Comparison of ENCODE assay signal across 24 mouse cellular contexts in genomic region chr16:92467041-92467440, GRCm38 (mm10). TPM values are rescaled to one million over a fixed set of nuclear protein-coding genes. Genes with fewer than 3 reads are reported as not detected.
DNase-seq lines count a peak whose midpoint lies in the region; ATAC-seq and TF ChIP-seq lines count a peak whose summit lies in the region.
"Had no signal": no experiment of that assay in that cellular context is flagged by ENCODE, and none has a peak within 500 bp of the region (broad histone marks: within the 10 kb centered on the region; RNA-seq: fewer than 3 reads in every experiment).

No protein-coding gene starts in this region.

- H3K4me2 ChIP-seq in intestine, postnatal 0 days (replicated peaks; ENCODE audit: low read depth) = no peak overlapping the region
- no peak overlapping the region for H3K4me2 ChIP-seq in intestine, embryonic 16.5 days (ENCODE audit: low read depth, low read length)

- H3K9ac ChIP-seq in intestine, postnatal 0 days (ENCODE audit: low read depth, low read length) = no peak overlapping the region
- no peak overlapping the region for H3K9ac ChIP-seq in intestine, embryonic 16.5 days (ENCODE audit: low read depth, low read length)
- H3K9ac ChIP-seq: neural tube, embryonic 12.5 days had no signal

- peak; percentile 13 for DNase-seq in CD4-positive, CD25-positive, alpha-beta regulatory T cell, adult 2 months (ENCODE audit: low read depth, low spot score)
- DNase-seq in thymus, postnatal 4 days = peak; percentile 42
- DNase-seq in thymus, postnatal 36 days = no peak
- no peak for DNase-seq in frontal cortex, postnatal 14 days (ENCODE audit: low spot score in 2 of 2)
- DNase-seq: adrenal gland, postnatal 10 days; cerebellum, postnatal 14 days; forebrain, postnatal 0 days; heart, adult 18-20 months; heart, postnatal 4 days; kidney, adult 9 months; kidney, postnatal 25 days; left cerebral cortex, postnatal 4 days; liver; lung, adult 18-20 months; right cerebral cortex, postnatal 25 days had no signal

- H3K36me3 ChIP-seq in intestine, postnatal 0 days (ENCODE audit: control insufficient read depth, insufficient read depth) = no peaks in the 10 kb centered on the region
- no peaks in the 10 kb centered on the region for H3K36me3 ChIP-seq in intestine, embryonic 16.5 days (ENCODE audit: control insufficient read depth, insufficient read depth, low read length)
- H3K36me3 ChIP-seq: forebrain, embryonic 10.5 days; neural tube, embryonic 12.5 days had no signal

- no peaks in the 10 kb centered on the region for H3K27me3 ChIP-seq in intestine, postnatal 0 days (replicated peaks; ENCODE audit: control insufficient read depth, insufficient read depth, low read length)
- H3K27me3 ChIP-seq in intestine, embryonic 16.5 days (replicated peaks; ENCODE audit: control insufficient read depth, insufficient read depth, low read length) = no peaks in the 10 kb centered on the region
- H3K27me3 ChIP-seq: neural tube, embryonic 12.5 days; Patski had no signal

- H3K9me3 ChIP-seq in intestine, postnatal 0 days (ENCODE audit: control insufficient read depth) = no peaks in the 10 kb centered on the region
- no peaks in the 10 kb centered on the region for H3K9me3 ChIP-seq in intestine, embryonic 16.5 days (ENCODE audit: control insufficient read depth, low read length)
- H3K9me3 ChIP-seq: forebrain, embryonic 10.5 days; heart, embryonic 13.5 days; neural tube, embryonic 12.5 days had no signal

- ATAC-seq in CD4-positive, CD25-positive, alpha-beta regulatory T cell, adult 4 months = no peak
- ATAC-seq in intestine, postnatal 0 days = no peak
- ATAC-seq in intestine, embryonic 16.5 days = no peak
- no peak for ATAC-seq in frontal cortex, adult (ENCODE audit: low TSS enrichment)

- H3K4me3 ChIP-seq in intestine, postnatal 0 days (ENCODE audit: low read depth, low read length) = no peak overlapping the region
- no peak overlapping the region for H3K4me3 ChIP-seq in intestine, embryonic 16.5 days (ENCODE audit: low read length)
- H3K4me3 ChIP-seq: neural tube, embryonic 12.5 days had no signal

- TF ChIP-seq CTCF in intestine, postnatal 0 days (IDR thresholded peaks at IDR 0.05; ENCODE audit: low read depth) = peak; percentile 28; the same call in 1 of the 2 replicates

- 81% methylated on average over 5 of the region's 5 CpGs for WGBS in intestine, postnatal 0 days
- WGBS in intestine, embryonic 16.5 days = 80% methylated on average over 5 of the region's 5 CpGs

- no peak overlapping the region for H3K27ac ChIP-seq in intestine, postnatal 0 days (ENCODE audit: low read depth, low read length)
- no peak overlapping the region for H3K27ac ChIP-seq in intestine, embryonic 16.5 days (ENCODE audit: low read length)
- H3K27ac ChIP-seq: neural tube, embryonic 12.5 days had no signal

- no peaks in the 10 kb centered on the region; the same call in 1 of the 2 replicates for H3K4me1 ChIP-seq in intestine, postnatal 0 days (replicated peaks; ENCODE audit: control insufficient read depth, insufficient read depth, low read length)
- H3K4me1 ChIP-seq in intestine, embryonic 16.5 days (ENCODE audit: control insufficient read depth, insufficient read depth, low read length) = peaks cover 10% of the 10 kb centered on the region

RNA-seq across cellular contexts. Expression of gene Rcan1, which starts 3.6 kb away (rescaled TPM):
- 1 to 10 TPM; 1.2 to 2.7 TPM for polyA plus RNA-seq in CD4-positive, CD25-positive, alpha-beta regulatory T cell, adult 4 months (2017; shearing (Covaris generic))
- 52.0 and 86.5 TPM in 2 replicates for polyA plus RNA-seq in intestine, postnatal 0 days (2015; fragmentation: Nextera tagmentation; extraction: Ambion mirVana)
- polyA plus RNA-seq in intestine, embryonic 16.5 days (2015; fragmentation: Nextera tagmentation; extraction: Ambion mirVana) = 23.6 and 28.1 TPM in 2 replicates

RNA-seq across cellular contexts. Expression of gene Clic6, which starts 18.5 kb away (rescaled TPM):
- polyA plus RNA-seq in CD4-positive, CD25-positive, alpha-beta regulatory T cell, adult 4 months (2017; shearing (Covaris generic)) = not detected
- polyA plus RNA-seq in intestine, postnatal 0 days (2015; fragmentation: Nextera tagmentation; extraction: Ambion mirVana) = 70.7 and 77.8 TPM in 2 replicates
- polyA plus RNA-seq in intestine, embryonic 16.5 days (2015; fragmentation: Nextera tagmentation; extraction: Ambion mirVana) = 57.4 and 76.6 TPM in 2 replicates
- polyA plus RNA-seq: inflammation-experienced regulatory T-cells, adult 6 months had no signal

Comparison
In these comparisons a context has a peak if more than half of its experiments do, and no peak if none do; other contexts are left out.
1. DNase-seq: peak in CD4-positive, CD25-positive, alpha-beta regulatory T cell, adult 2 months (single experiment) and thymus, postnatal 4 days (single experiment); none in thymus, postnatal 36 days (0 of 2) and frontal cortex, postnatal 14 days (0 of 2).
2. RNA of gene Clic6, which starts 18.5 kb away (polyA plus RNA-seq): 70.7 to 77.8 TPM in intestine, postnatal 0 days and 57.4 to 76.6 TPM in intestine, embryonic 16.5 days; not detected in CD4-positive, CD25-positive, alpha-beta regulatory T cell, adult 4 months; every median in the first group is over 10 times any median in the second.